Mouse (Mus musculus) CD4-positive, CD25-positive, alpha-beta regulatory T cell, adult 9 weeks (primary cell): ENCODE results near the gene Gm28434. TPM values are rescaled to one million over a fixed set of nuclear protein-coding genes. Genes with fewer than 3 reads are reported as not detected.

Source experiments
- polyA plus RNA-seq: library from polyadenylated mRNA; unstranded; fragments of 100-300 nt; shearing (Covaris generic); gene quantifications from one replicate; pipeline ENCODE4 v1.2.1, GENCODE M21; 2017

The Gm28434 gene
- not detected for polyA plus RNA-seq

DNA sequence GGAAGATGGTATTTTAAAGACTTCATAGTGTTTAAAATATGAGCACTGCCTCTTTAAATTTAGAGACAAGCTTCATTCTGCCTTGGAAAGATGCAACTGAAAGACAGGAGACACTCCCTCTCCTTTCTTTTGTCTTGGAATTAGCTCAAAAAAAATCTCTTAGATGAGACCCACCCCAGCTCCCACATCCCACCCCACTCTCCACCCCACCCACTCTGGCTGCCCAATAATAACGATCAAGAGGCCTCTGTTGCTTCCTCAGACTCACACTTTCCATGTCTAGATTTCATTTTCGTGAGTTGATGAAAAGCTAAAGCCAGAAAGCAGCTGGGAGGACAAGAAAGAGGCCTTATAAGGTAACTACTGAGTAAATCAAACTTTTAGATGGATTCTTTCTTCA, at the start of gene Gm28434, which contains the start of gene 2310003L06Rik:
Gene Gm28434, plus strand, starts transcription at position 317 of the 400 bp plus-strand sequence.
Gene 2310003L06Rik, plus strand, starts transcription at position 259 of the 400 bp plus-strand sequence.

GRCm38 (mm10) chr5:87925372-87925771, 43.9 kb upstream of the Gm28434 start, which contains the start of gene Csn3:
Gene Csn3, plus strand, starts transcription at chr5:87925579.

GRCm38 (mm10) chr5:87979139-87979538, 9.8 kb downstream of the Gm28434 start, which contains the start of gene Cabs1:
Gene Cabs1, plus strand, starts transcription at chr5:87979439.

GRCm38 (mm10) chr5:88002249-88002648, 32.9 kb downstream of the Gm28434 start, which contains the start of gene Smr3a:
Gene Smr3a, plus strand, starts transcription at chr5:88002549.

Other genes starting within 250 kb of the Gm28434 start
- not detected for gene Csn1s2a, start 194.9 kb upstream of the Gm28434 start, polyA plus RNA-seq
- not detected for gene Csn1s2b, start 161.4 kb upstream of the Gm28434 start, polyA plus RNA-seq
- not detected for gene Prr27, start 143.8 kb upstream of the Gm28434 start, polyA plus RNA-seq
- not detected for gene Odam, start 84.5 kb upstream of the Gm28434 start, polyA plus RNA-seq
- gene Csn3, start 43.9 kb upstream of the Gm28434 start, polyA plus RNA-seq, result not detected
- not detected for gene 2310003L06Rik, start 58 bp upstream of the Gm28434 start, polyA plus RNA-seq
- gene Cabs1, start 9.9 kb downstream of the Gm28434 start, polyA plus RNA-seq, result not detected
- not detected for gene Smr3a, start 33.0 kb downstream of the Gm28434 start, polyA plus RNA-seq
- gene Smr2, start 117.0 kb downstream of the Gm28434 start, polyA plus RNA-seq, result not detected
- gene Gm11116, start 142.0 kb downstream of the Gm28434 start, polyA plus RNA-seq, result not detected
- gene Gm11115, start 184.6 kb downstream of the Gm28434 start, polyA plus RNA-seq, result not detected